Mouse (Mus musculus): ENCODE measurements at regions not wholly inside any gene's neighbourhood (a gene's known extent, or its start where the extent isn't known, plus 50 kb on each side); places are given as distances from the start of the nearest gene placed in this dataset.

DNA sequence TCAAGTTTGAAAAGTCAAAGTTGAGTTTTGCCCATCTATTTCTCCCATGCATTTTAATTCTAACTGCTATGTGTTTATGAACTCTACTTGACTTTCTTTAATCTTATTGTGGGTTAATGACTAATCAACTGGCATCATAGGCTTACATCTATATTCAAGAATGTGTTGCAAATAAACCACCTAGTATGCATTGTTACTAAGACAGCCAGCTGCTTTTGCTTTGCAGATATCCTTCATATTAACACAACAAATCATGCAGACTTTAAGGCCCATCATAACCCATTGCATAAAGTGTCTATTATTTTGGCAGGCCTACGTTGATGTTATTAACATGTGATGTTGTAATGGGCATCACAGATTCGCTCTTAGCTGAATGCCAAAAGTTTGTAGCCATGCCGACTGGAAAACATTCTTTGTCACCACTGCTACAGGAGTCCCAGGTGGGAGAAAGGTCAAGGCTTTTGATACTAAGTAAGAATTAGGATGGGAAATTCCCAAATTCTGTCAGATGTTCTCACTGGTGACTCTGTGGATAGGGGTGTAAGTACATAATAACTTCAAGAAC lies 394.3 kb upstream of the Jag1 start:
- Histone ChIP-seq H3K9ac (no peak overlapping the region), H3K4me3 (no peak overlapping the region), H3K4me2 (no peak overlapping the region), H3K9me3 (replicated peaks) (no peaks in the 10 kb centered on the region), H3K27ac (no peak overlapping the region), H3K27me3 (replicated peaks) (no peaks in the 10 kb centered on the region), H3K4me1 (no peaks in the 10 kb centered on the region), H3K36me3 (no peaks in the 10 kb centered on the region)
- WGBS (ENCODE audit: insufficient replicate concordance): 65% methylated on average over 3 of the region's 3 CpGs
- ATAC-seq: no peak

DNA sequence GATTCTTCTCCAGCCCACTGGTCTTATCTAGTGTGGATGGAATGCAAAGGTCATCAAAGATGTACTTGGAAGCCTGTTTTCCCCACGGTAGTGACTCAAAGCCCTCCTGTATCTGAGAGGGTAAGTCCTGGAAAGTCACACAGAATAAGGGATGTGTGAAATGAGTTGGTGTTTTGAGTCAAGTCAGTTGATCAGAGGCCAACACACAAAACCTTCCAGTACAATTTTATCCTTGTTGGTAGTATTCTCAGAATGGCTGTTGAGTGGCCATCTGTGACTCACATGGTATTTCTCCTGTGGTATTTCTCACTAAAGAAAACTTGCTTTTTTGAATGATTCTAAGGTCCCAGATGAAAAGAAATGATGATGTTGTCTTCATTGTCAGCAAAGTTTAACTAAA lies 384.8 kb upstream of the Jag1 start:
- no peak overlapping the region for H3K4me2 ChIP-seq
- H3K27me3 ChIP-seq (replicated peaks): no peaks in the 10 kb centered on the region
- WGBS (ENCODE audit: insufficient replicate concordance): 37% methylated on average over 1 of the region's 1 CpGs

DNA sequence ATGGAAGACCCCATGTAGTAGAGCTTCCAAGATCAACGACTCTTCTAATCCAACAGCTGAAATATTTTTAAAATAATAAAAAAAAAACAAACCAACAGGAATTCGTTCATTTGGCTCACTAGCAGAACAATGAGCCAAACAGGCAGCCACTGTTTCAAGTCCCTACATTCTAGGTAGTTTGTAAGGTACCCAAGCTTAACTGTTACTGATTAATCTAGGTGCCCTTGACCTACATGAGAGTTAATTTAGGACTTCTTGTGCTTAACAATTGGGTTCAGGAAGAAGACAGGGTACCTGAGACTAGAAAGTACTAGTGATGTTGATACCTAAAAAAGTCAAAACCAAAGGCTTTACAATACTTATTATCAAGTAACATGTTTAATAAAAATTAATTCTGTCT lies 381.2 kb upstream of the Jag1 start:
- WGBS (ENCODE audit: insufficient replicate concordance): 57% methylated on average over 2 of the region's 2 CpGs
- H3K36me3 ChIP-seq: no peaks in the 10 kb centered on the region
- no peaks in the 10 kb centered on the region for H3K4me1 ChIP-seq

More for the DNA sequence above, 384.8 kb upstream of the Jag1 start:
- H3K9me3 ChIP-seq (replicated peaks): no peaks in the 10 kb centered on the region
- H3K4me1 ChIP-seq: no peaks in the 10 kb centered on the region
- ATAC-seq: no peak
- no peak overlapping the region for H3K4me3 ChIP-seq
- no peak overlapping the region for H3K27ac ChIP-seq
- H3K36me3 ChIP-seq: no peaks in the 10 kb centered on the region
- H3K9ac ChIP-seq: no peak overlapping the region

DNA sequence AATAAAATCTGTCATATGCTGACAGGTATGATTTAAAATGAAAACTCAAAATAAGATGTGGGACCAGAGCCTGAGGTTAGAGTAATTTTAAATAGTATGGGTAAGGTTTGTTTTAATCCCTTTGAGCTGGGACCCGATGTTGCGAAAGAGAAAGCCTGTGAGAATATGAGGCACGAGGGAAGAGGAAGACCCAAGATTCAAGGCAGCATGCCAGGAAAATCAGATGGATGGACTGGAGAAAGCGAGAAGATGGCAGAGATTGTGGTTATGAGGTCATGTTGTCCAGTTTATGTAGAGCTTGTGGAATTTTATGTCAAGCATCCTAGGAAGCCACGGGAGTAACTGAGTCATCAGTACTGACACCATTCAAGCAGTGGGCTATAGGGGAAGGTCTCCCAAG lies 377.2 kb upstream of the Jag1 start:
- H3K27ac ChIP-seq: no peak overlapping the region

More for the DNA sequence above, 381.2 kb upstream of the Jag1 start:
- no peak for ATAC-seq
- no peak overlapping the region for H3K4me2 ChIP-seq
- no peaks in the 10 kb centered on the region for H3K9me3 ChIP-seq (replicated peaks)
- H3K27ac ChIP-seq: no peak overlapping the region
- H3K4me3 ChIP-seq: no peak overlapping the region
- no peak overlapping the region for H3K9ac ChIP-seq
- no peaks in the 10 kb centered on the region for H3K27me3 ChIP-seq (replicated peaks)

DNA sequence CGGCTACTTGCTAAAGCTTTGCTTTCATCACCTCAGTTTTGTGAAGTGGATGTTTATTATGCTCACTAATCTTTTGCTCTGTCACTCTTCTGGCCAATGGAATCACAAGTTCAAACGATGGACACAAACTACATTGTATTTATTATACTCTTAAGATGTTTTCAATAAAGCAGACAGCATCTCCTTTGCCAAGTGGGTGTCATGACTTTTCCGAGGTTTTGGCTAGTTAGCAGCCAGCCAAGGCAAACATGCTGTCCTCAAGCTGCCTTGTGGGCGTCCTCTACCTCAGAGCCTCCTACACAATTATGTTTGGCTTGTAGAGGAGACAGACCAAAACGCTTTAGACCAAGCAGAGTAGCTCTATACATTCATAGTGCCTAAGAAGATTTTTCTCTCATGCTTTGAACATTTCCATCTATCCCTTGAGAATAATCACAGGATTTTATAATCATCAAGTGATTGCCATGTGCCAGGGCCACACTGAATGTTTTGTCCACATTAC lies 372.8 kb upstream of the Jag1 start:
- 55% methylated on average over 5 of the region's 5 CpGs for WGBS (ENCODE audit: insufficient replicate concordance)

More for the DNA sequence above, 377.2 kb upstream of the Jag1 start:
- Histone ChIP-seq H3K4me2 (no peak overlapping the region), H3K4me3 (no peak overlapping the region), H3K9ac (no peak overlapping the region), H3K9me3 (replicated peaks) (no peaks in the 10 kb centered on the region), H3K27me3 (replicated peaks) (no peaks in the 10 kb centered on the region), H3K36me3 (no peaks in the 10 kb centered on the region), H3K4me1 (no peaks in the 10 kb centered on the region)
- WGBS (ENCODE audit: insufficient replicate concordance): 56% methylated on average over 5 of the region's 5 CpGs
- no peak for ATAC-seq

DNA sequence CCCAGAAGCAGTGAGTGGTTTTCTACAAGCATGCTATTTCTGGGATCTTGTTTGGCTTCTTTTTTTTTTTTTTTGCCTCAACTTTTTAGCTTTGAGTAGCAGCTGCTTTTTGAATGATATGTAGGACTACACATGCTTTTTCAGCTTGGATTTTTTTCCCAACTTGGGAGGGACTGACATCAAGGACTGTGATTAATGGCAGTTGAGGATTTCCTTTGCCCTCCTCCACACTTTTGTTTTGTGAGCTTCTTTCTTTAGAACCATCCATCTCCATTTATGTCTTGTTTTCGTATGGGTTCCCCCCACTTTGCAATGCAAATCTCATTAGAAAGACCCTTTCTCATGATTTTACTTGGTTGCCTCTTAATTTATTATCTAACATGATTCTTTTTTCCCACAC lies 352.3 kb upstream of the Jag1 start:
- Histone ChIP-seq H3K27me3 (replicated peaks) (no peaks in the 10 kb centered on the region), H3K4me1 (no peaks in the 10 kb centered on the region), H3K4me2 (no peak overlapping the region), H3K9ac (no peak overlapping the region), H3K36me3 (no peaks in the 10 kb centered on the region), H3K4me3 (no peak overlapping the region), H3K27ac (no peak overlapping the region), H3K9me3 (replicated peaks) (no peaks in the 10 kb centered on the region)
- 42% methylated on average over 1 of the region's 1 CpGs for WGBS (ENCODE audit: insufficient replicate concordance)
- ATAC-seq: no peak

More for the DNA sequence above, 372.8 kb upstream of the Jag1 start:
- Histone ChIP-seq H3K4me2 (no peak overlapping the region), H3K4me1 (no peaks in the 10 kb centered on the region), H3K27ac (no peak overlapping the region), H3K9me3 (replicated peaks) (no peaks in the 10 kb centered on the region), H3K4me3 (no peak overlapping the region), H3K27me3 (replicated peaks) (no peaks in the 10 kb centered on the region), H3K9ac (no peak overlapping the region), H3K36me3 (no peaks in the 10 kb centered on the region)
- ATAC-seq: no peak

DNA sequence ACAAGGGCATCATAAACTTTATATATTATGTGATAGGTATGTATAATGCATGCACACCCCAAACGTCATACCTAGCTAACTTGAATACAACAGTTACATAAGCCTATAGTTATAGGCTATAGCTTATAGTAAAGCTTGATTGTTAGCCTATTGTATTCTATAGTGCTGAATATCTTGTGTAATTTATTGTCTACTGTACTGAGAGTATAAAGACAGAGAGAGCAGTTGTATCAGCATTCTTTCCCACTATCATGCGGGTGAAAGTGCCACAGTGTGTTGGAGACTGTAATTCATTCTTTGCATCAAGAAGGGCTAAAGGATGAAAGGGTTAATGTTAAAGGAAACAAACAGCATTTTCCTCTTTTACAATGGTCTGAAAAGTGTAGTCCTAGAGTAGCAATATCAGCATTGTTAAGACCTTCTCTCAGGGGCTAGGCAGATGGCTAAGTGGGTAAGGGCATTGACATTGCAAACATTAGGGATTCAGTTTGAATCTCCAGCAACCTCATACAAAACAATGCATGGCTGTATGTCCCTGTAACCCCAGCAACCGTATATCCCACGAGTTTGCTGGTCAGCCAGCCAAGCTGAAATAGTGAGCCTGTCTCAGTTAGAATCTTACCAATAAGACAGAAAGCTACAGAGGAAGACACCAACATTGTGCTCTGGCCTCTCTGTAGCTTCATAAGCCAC lies 340.8 kb upstream of the Jag1 start:
- H3K27ac ChIP-seq: no peak overlapping the region
- no peak overlapping the region for H3K4me3 ChIP-seq
- no peak for ATAC-seq
- no peaks in the 10 kb centered on the region for H3K4me1 ChIP-seq
- no peaks in the 10 kb centered on the region for H3K9me3 ChIP-seq (replicated peaks)
- WGBS (ENCODE audit: insufficient replicate concordance): 60% methylated on average over 4 of the region's 4 CpGs
- no peaks in the 10 kb centered on the region for H3K27me3 ChIP-seq (replicated peaks)
- no peak overlapping the region for H3K9ac ChIP-seq
- no peak overlapping the region for H3K4me2 ChIP-seq
- H3K36me3 ChIP-seq: no peaks in the 10 kb centered on the region

DNA sequence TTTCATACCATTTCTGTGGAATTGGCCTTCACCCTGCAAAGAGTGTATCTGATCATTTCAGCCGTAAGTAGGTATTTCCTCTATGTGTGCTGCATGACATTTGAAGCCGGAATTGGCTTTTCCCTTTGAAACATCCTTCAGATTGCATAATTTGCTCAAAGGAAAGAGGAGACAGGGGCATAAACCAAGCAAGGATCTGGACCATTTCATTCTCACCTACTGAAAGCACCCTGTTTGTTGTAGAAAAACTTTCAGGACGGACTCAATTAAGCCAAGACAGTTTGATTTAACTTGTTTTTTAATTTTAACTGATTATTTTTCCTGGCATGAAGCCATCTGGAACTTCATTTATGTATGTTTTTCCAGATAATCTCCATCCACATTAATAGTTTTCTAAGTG lies 340.0 kb upstream of the Jag1 start:
- no peak overlapping the region for H3K9ac ChIP-seq
- no peak overlapping the region for H3K27ac ChIP-seq
- ATAC-seq: no peak
- H3K36me3 ChIP-seq: no peaks in the 10 kb centered on the region
- no peak overlapping the region for H3K4me2 ChIP-seq
- H3K4me3 ChIP-seq: no peak overlapping the region
- no peaks in the 10 kb centered on the region for H3K27me3 ChIP-seq (replicated peaks)
- no peaks in the 10 kb centered on the region for H3K4me1 ChIP-seq
- WGBS (ENCODE audit: insufficient replicate concordance): 61% methylated on average over 3 of the region's 3 CpGs
- H3K9me3 ChIP-seq (replicated peaks): no peaks in the 10 kb centered on the region

DNA sequence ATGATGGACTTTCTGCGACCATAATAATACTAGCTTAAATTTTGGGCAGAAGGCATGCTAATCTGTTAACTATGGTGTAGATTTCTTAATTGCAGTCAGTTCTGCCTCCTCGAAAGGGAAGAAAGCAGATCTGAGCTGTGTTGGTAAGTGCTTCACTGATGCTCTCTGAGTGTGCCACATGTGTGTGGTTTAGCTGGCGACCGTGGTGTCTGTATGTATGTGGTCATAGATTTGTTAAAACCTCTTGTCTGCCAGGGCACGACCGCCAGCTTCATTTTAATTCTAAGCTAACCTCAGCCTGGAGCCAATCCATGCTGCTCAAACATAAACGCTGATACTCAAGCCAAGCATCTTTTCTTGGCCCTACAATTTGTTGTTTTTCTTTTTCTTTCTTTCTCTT lies 330.5 kb upstream of the Jag1 start:
- Histone ChIP-seq H3K4me1 (no peaks in the 10 kb centered on the region), H3K27me3 (replicated peaks) (no peaks in the 10 kb centered on the region), H3K27ac (no peak overlapping the region), H3K9me3 (replicated peaks) (no peaks in the 10 kb centered on the region), H3K4me2 (no peak overlapping the region), H3K9ac (no peak overlapping the region), H3K4me3 (no peak overlapping the region), H3K36me3 (no peaks in the 10 kb centered on the region)
- ATAC-seq: no peak
- WGBS (ENCODE audit: insufficient replicate concordance): 70% methylated on average over 7 of the region's 7 CpGs

DNA sequence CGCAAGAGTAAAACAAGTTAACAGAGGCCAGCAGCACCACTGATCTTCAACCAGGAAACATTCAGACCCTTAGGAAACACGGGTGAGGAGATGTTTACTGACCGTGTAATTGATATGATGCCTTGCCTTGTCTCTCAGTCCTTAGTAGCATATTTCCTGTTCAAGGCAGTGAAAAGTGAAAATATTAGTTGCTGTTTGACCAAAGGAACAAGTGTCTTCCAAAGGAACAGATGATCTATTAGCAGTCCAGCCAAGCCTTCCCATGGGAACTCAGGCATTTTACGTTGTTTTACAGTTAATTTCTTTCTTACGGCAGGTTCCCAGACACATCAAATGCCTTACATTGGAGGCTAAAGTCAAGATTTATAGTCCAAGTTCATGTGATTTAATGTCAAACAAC lies 321.3 kb upstream of the Jag1 start:
- Histone ChIP-seq H3K36me3 (no peaks in the 10 kb centered on the region), H3K27me3 (replicated peaks) (no peaks in the 10 kb centered on the region), H3K4me3 (no peak overlapping the region), H3K9me3 (replicated peaks) (no peaks in the 10 kb centered on the region), H3K4me1 (no peaks in the 10 kb centered on the region), H3K9ac (no peak overlapping the region), H3K4me2 (no peak overlapping the region), H3K27ac (no peak overlapping the region)
- WGBS (ENCODE audit: insufficient replicate concordance): 72% methylated on average over 5 of the region's 5 CpGs
- ATAC-seq: no peak

DNA sequence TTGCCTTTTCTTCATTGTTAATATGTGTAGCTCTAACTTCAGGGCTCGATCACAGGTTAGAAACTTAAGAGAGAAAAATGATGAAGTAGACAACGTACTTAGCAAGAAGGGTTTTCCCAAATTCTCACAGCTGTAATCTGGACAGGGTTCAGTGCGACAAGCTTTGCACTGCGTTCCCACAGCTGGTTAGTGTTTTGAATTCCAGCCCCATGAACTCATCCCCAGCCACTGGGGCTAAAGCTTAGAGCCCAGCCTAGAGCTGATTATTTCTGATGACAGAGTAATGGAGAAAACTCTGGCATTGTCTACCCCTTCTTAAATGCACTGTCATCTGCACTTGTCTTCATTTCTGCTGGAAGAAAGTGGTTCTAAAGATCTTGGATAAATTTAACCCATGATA lies 319.7 kb upstream of the Jag1 start:
- ATAC-seq: no peak

DNA sequence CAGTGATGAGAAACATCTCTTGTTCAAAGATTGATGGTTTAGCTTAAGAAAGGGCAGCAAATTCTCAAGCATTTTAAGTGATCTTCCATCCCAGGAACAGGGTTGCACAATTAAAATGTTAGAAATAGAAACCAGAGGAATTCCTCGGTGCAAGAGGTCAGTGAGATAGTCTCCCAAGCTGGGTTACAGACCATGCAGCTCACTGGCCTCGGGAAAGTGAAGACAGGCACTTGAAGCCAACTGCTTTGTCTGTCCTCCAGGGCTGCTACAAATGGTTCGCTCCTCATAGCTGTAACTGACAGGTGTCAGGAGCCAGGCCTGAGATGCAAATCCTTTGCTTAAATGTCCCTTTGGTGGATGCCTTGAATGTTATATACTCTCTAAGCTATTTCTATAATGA lies 306.2 kb upstream of the Jag1 start:
- no peak overlapping the region for H3K4me3 ChIP-seq
- H3K36me3 ChIP-seq: no peaks in the 10 kb centered on the region
- H3K9me3 ChIP-seq (replicated peaks): no peaks in the 10 kb centered on the region
- ATAC-seq: no peak
- no peak overlapping the region for H3K4me2 ChIP-seq
- H3K4me1 ChIP-seq: no peaks in the 10 kb centered on the region
- WGBS (ENCODE audit: insufficient replicate concordance): 53% methylated on average over 3 of the region's 3 CpGs
- no peaks in the 10 kb centered on the region for H3K27me3 ChIP-seq (replicated peaks)
- no peak overlapping the region for H3K27ac ChIP-seq
- H3K9ac ChIP-seq: no peak overlapping the region

More for the DNA sequence above, 319.7 kb upstream of the Jag1 start:
- H3K9me3 ChIP-seq (replicated peaks): no peaks in the 10 kb centered on the region
- WGBS (ENCODE audit: insufficient replicate concordance): 58% methylated on average over 4 of the region's 4 CpGs
- H3K9ac ChIP-seq: no peak overlapping the region
- no peak overlapping the region for H3K4me3 ChIP-seq
- H3K4me1 ChIP-seq: no peaks in the 10 kb centered on the region
- H3K4me2 ChIP-seq: no peak overlapping the region
- no peaks in the 10 kb centered on the region for H3K36me3 ChIP-seq
- no peaks in the 10 kb centered on the region for H3K27me3 ChIP-seq (replicated peaks)
- H3K27ac ChIP-seq: no peak overlapping the region

DNA sequence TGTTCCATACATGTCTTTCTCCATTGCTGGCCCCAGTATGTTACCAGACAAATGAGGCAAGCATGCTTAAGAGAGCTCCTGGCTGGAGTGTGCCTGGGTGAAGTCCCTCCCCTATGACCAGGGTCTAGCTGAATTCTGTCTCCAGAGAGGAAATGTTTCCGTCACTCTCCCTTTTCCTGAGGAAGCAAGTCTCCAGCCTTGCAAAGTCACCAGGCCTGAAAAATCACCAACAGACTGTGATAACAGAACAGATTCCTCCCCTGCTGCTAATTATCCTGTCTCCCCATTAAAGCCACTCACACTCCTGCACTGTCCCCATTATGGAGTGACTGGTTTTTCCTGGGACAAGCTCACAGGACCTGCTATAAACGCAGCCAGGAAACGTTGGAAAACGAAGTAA lies 303.2 kb upstream of the Jag1 start:
- Histone ChIP-seq H3K4me2 (no peak overlapping the region), H3K9me3 (replicated peaks) (no peaks in the 10 kb centered on the region), H3K36me3 (no peaks in the 10 kb centered on the region), H3K27ac (no peak overlapping the region), H3K4me3 (no peak overlapping the region), H3K27me3 (replicated peaks) (no peaks in the 10 kb centered on the region), H3K4me1 (no peaks in the 10 kb centered on the region), H3K9ac (no peak overlapping the region)
- WGBS (ENCODE audit: insufficient replicate concordance): 38% methylated on average over 4 of the region's 4 CpGs
- peak; percentile 32; the same call in 1 of the 2 replicates for ATAC-seq

Measured in liver, embryonic 12.5 days (tissue).